In the genomic region with DNA sequence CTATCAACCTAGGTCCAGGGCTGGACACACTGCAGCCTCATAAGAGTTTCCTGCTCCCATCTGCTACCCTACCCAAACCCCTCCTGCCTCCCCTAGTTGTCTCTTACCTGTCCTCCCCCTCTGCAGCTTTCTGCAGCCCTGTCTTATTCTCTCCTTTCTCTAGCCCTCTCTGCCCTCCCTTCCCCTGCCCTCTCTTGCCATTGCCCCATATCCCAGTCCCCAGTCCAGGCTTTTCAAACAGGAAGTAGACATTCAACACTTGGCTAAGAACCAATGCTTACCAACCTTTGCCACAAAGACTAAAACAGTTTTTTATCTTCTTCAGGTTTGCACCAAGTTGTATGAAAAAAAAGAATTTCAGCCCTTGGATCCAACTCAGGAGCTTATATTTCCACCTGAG, we compare ENCODE assay signal across 28 mouse cellular contexts. TPM values are rescaled to one million over a fixed set of nuclear protein-coding genes. Genes with fewer than 3 reads are reported as not detected.
A peak's percentile ranks its signal among the peaks of the same experiment; 100 is the strongest.
DNase-seq lines count a peak whose midpoint lies in the region; ATAC-seq lines count a peak whose summit lies in the region.
"Had no signal": no experiment of that assay in that cellular context is flagged by ENCODE, and none has a peak within 500 bp of the region (broad histone marks: within the 10 kb centered on the region; RNA-seq: fewer than 3 reads in every experiment).

No protein-coding gene starts in this region.

- intact Hi-C loops in heart, postnatal 25 days (cut with DNase I): no loop called here

- H3K27ac ChIP-seq in heart, embryonic 10.5 days: no peak overlapping the region
- H3K27ac ChIP-seq: forebrain, embryonic 10.5 days; forebrain, embryonic 13.5 days; heart, adult 2 months; heart, embryonic 15.5 days; hindbrain, embryonic 14.5 days; hindbrain, postnatal 0 days had no signal

- ATAC-seq in common myeloid progenitor, adult 5-6 weeks (replicated peaks; ENCODE audit: low read depth, poor library complexity, severe bottlenecking): peak; percentile 47; the same call in 1 of the 2 replicates
- ATAC-seq: CD4-positive, CD25-positive, alpha-beta regulatory T cell, adult 4 months; forebrain, embryonic 13.5 days; forebrain, embryonic 16.5 days; hindbrain, postnatal 0 days; inflammation-experienced regulatory T-cells, adult 6 months; intestine, embryonic 16.5 days had no signal

- H3K27me3 ChIP-seq in heart, embryonic 10.5 days (ENCODE audit: insufficient read depth, poor library complexity, severe bottlenecking): no peaks in the 10 kb centered on the region
- H3K27me3 ChIP-seq: forebrain, embryonic 13.5 days; heart, embryonic 12.5 days; heart, embryonic 15.5 days had no signal

- H3K4me3 ChIP-seq in heart, embryonic 10.5 days: no peak overlapping the region
- H3K4me3 ChIP-seq: forebrain, embryonic 10.5 days; forebrain, embryonic 13.5 days; heart, adult 2 months; heart, embryonic 12.5 days; heart, embryonic 15.5 days had no signal

- no peaks in the 10 kb centered on the region for H3K9me3 ChIP-seq in heart, embryonic 10.5 days

- H3K4me1 ChIP-seq in heart, embryonic 10.5 days: no peaks in the 10 kb centered on the region
- H3K4me1 ChIP-seq: heart, embryonic 15.5 days had no signal

- DNase-seq in heart, embryonic 10.5 days (ENCODE audit: low spot score): peak; percentile 17
- DNase-seq in heart, postnatal 25 days (ENCODE audit: low spot score): no peak
- DNase-seq in 416B (ENCODE audit: low read depth): peak; percentile 24
- no peak for DNase-seq in urinary bladder, adult 2 months (ENCODE audit: low spot score)
- DNase-seq in gastrocnemius, postnatal 25 days: no peak
- DNase-seq: adrenal gland, adult 8-10 months; adrenal gland, postnatal 25 days; cerebellum, adult 11-12 months; cerebellum, adult 8-10 months; cerebellum, postnatal 10 days; cerebellum, postnatal 36 days; gastrocnemius, postnatal 10 days; heart, adult 2 months; heart, postnatal 10 days; heart, postnatal 4 days had no signal

- H3K36me3 ChIP-seq in heart, embryonic 10.5 days: no peaks in the 10 kb centered on the region
- H3K36me3 ChIP-seq: forebrain, embryonic 10.5 days; heart, embryonic 12.5 days; heart, embryonic 15.5 days had no signal

RNA-seq across cellular contexts. Expression of a gene that starts 25.0 kb away (rescaled TPM):
- polyA plus RNA-seq in heart, embryonic 10.5 days (2016; fragmentation: Nextera tagmentation; extraction: Ambion mirVana): 0.04 TPM in 1 of 2 replicates, not detected in the other
- under 1 TPM; 0.70 to 0.73 TPM for total RNA-seq in heart, postnatal 25 days (2021)
- total RNA-seq in common myeloid progenitor, adult 5-6 weeks (2017): not detected in 2 replicates
- 10.7 and 11.1 TPM in 2 replicates for polyA plus RNA-seq in urinary bladder, adult 2 months (2012; rRNA removed)
- total RNA-seq in gastrocnemius, postnatal 25 days (2021): under 1 TPM; 0.16 to 0.31 TPM
- total RNA-seq: MEL had no signal
- polyA plus RNA-seq: CD4-positive, CD25-positive, alpha-beta regulatory T cell, adult 4 months; forebrain, embryonic 10.5 days; forebrain, embryonic 13.5 days; heart, embryonic 12.5 days; hindbrain, embryonic 11.5 days; inflammation-experienced regulatory T-cells, adult 6 months had no signal

Comparison
In these comparisons a context has a peak if more than half of its experiments do, and no peak if none do; other contexts are left out.
1. DNase-seq: peak in heart, embryonic 10.5 days (single experiment) and 416B (single experiment); none in heart, postnatal 25 days (single experiment), urinary bladder, adult 2 months (single experiment) and gastrocnemius, postnatal 25 days (single experiment).